Mouse (Mus musculus) fat pad, adult 2 months (tissue): Measurements from ENCODE around the gene Gpr19.

Source experiments
- DNase-seq: peaks from one replicate; pipeline ENCODE4 v3.0.0-alpha.2; 2011; ENCODE audit warnings: low read depth, low spot score; ENCODE audit errors: extremely low read depth

Gpr19 gene

GRCm38 (mm10) chr6:134923670-134924069 is 25.3 kb upstream of the Gpr19 start:
- DNase-seq = no peak

GRCm38 (mm10) chr6:134922511-134923195 is 24.3 kb upstream of the Gpr19 start:
- no peak for DNase-seq

- no peak for DNase-seq
These were observed 23.5 kb upstream of the Gpr19 start for GRCm38 (mm10) chr6:134921695-134922510.

- no peak for DNase-seq
These were observed 22.8 kb upstream of the Gpr19 start for GRCm38 (mm10) chr6:134921014-134921694.

GRCm38 (mm10) chr6:134920190-134921013 is 22.0 kb upstream of the Gpr19 start, which contains the start of gene Cdkn1b:
TSS of gene Cdkn1b (plus strand) at chr6:134920401.
- DNase-seq = no peak

GRCm38 (mm10) chr6:134919511-134920189 is 21.3 kb upstream of the Gpr19 start:
- DNase-seq = no peak

GRCm38 (mm10) chr6:134918769-134919168 is 20.4 kb upstream of the Gpr19 start:
- DNase-seq = no peak

- DNase-seq = no peak
These were observed 18.7 kb upstream of the Gpr19 start for GRCm38 (mm10) chr6:134917087-134917486.

GRCm38 (mm10) chr6:134916641-134917040 is 18.3 kb upstream of the Gpr19 start:
- DNase-seq = no peak

GRCm38 (mm10) chr6:134914523-134914922 is 16.1 kb upstream of the Gpr19 start:
- DNase-seq = no peak

- no peak for DNase-seq
These were observed 7.4 kb upstream of the Gpr19 start for GRCm38 (mm10) chr6:134905811-134906210.

- DNase-seq = no peak
These were observed 5.8 kb upstream of the Gpr19 start for GRCm38 (mm10) chr6:134903891-134904884.

- no peak for DNase-seq
These were observed 5.0 kb upstream of the Gpr19 start for GRCm38 (mm10) chr6:134903368-134903767.

- DNase-seq = no peak
These were observed 809 bp downstream of the Gpr19 start for GRCm38 (mm10) chr6:134897443-134898094.

- no peak for DNase-seq
These were observed 1.6 kb downstream of the Gpr19 start for GRCm38 (mm10) chr6:134896570-134897436.

- no peak for DNase-seq
These were observed 7.9 kb downstream of the Gpr19 start for GRCm38 (mm10) chr6:134890436-134890835.

GRCm38 (mm10) chr6:134889763-134890162 is 8.6 kb downstream of the Gpr19 start:
- DNase-seq = no peak
